Mouse (Mus musculus) embryonic facial prominence, embryonic 14.5 days (tissue): ENCODE results near the gene Cntnap2. TPM values are rescaled to one million over a fixed set of nuclear protein-coding genes. Genes with fewer than 3 reads are reported as not detected.

Experiments used
- ATAC-seq: fragments of 200-750 bp; cut with Nextera tagmentation; 2 replicates; pipeline ENCODE4 v1.8.0; 2017; ENCODE audit warnings: low read depth, moderate number of reproducible peaks, moderate TSS enrichment
- DNase-seq: peaks from one replicate; pipeline ENCODE4 v3.0.0-alpha.2; 2015; ENCODE audit warnings: low spot score
- H3K27ac ChIP-seq: fragments of 300-500 bp; sonication (generic); replicated peaks from 2 replicates; pipeline ENCODE4 v1.5.1; 2014; ENCODE audit warnings: low read depth, mild to moderate bottlenecking, low read length, moderate library complexity
- H3K27me3 ChIP-seq: fragments of 300-500 bp; sonication (generic); replicated peaks from 2 replicates; pipeline ENCODE4 v1.6.1; 2014; ENCODE audit warnings: low read length; ENCODE audit not compliant: control insufficient read depth, insufficient read depth
- H3K36me3 ChIP-seq: fragments of 300-500 bp; sonication (generic); 2 replicates; pipeline ENCODE4 v1.6.1; 2014; ENCODE audit warnings: low read length, mixed read lengths; ENCODE audit not compliant: control insufficient read depth, insufficient read depth
- H3K4me1 ChIP-seq: fragments of 300-500 bp; sonication (generic); 2 replicates; pipeline ENCODE4 v1.6.1; 2014; ENCODE audit warnings: antibody characterized with exemption, low read length; ENCODE audit not compliant: control insufficient read depth, insufficient read depth
- H3K4me2 ChIP-seq: fragments of 300-500 bp; sonication (generic); 2 replicates; pipeline ENCODE4 v1.6.1; 2014; ENCODE audit warnings: low read depth, mild to moderate bottlenecking, low read length, moderate library complexity, mixed read lengths
- H3K4me3 ChIP-seq: fragments of 300-500 bp; sonication (generic); 2 replicates; pipeline ENCODE4 v1.5.1; 2014; ENCODE audit warnings: low read depth, mild to moderate bottlenecking, low read length
- H3K9ac ChIP-seq: fragments of 300-500 bp; sonication (generic); 2 replicates; pipeline ENCODE4 v1.6.1; 2014; ENCODE audit warnings: low read depth, mild to moderate bottlenecking, low read length, moderate library complexity, mixed read lengths
- H3K9me3 ChIP-seq: fragments of 300-500 bp; sonication (generic); 2 replicates; pipeline ENCODE4 v1.6.1; 2016; ENCODE audit warnings: low read length; ENCODE audit not compliant: control insufficient read depth
- WGBS: fragments of 180-500 bp; shearing (Covaris S2); extraction: QIAGEN DNeasy Blood & Tissue Kit; methylation state at CpG from one replicate; pipeline ENCODE4 v1.1.7; 2014; 5-methylcytosine and 5-hydroxymethylcytosine counted together
- polyA plus RNA-seq: library from polyadenylated mRNA; unstranded; fragments of >200 nt; fragmentation: Nextera tagmentation; extraction: Ambion mirVana; gene quantifications from 2 replicates; pipeline ENCODE4 v1.2.1, GENCODE M21; 2014

Gene Cntnap2
- polyA plus RNA-seq, 1 experiment from 2014 or later, result 2.3 TPM

DNA sequence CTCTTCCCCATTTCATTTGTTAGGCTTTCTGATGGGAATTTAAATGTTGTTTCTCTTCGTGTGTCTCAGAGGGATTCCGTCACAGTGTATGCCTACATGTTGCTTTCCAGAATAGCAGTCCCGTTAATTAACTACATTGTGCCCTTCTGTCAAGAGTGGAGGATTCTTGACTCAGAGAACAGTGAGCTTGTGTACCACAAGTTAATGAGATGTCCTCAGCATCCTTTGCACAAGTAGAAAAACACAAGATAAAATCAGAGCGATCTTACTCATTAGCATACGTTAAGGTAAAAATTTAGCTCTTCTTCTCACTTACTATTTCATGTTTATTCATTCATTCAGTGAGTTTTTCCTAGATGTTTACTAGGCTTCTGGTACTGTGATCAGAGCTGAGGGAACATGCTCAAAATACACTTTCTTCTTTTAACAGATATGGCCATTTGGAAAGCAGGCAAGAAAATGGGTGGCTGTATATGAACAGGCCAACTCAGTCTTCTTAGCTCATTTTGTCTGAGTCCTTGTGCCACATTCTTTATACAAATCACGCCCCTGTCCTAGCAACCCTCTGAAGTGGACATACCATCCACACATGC, 1936.9 kb downstream of the Cntnap2 start:
- no peaks in the 10 kb centered on the region for H3K4me1 ChIP-seq
- no peaks in the 10 kb centered on the region for H3K36me3 ChIP-seq
- no peak overlapping the region for H3K4me3 ChIP-seq
- H3K27ac ChIP-seq, result no peak overlapping the region
- H3K4me2 ChIP-seq, result no peak overlapping the region
- ATAC-seq, result no peak
- no peak for DNase-seq
- no peak overlapping the region for H3K9ac ChIP-seq
- WGBS, result 86% methylated on average over 6 of the region's 6 CpGs
- no peaks in the 10 kb centered on the region for H3K27me3 ChIP-seq
- H3K9me3 ChIP-seq, result no peaks in the 10 kb centered on the region

DNA sequence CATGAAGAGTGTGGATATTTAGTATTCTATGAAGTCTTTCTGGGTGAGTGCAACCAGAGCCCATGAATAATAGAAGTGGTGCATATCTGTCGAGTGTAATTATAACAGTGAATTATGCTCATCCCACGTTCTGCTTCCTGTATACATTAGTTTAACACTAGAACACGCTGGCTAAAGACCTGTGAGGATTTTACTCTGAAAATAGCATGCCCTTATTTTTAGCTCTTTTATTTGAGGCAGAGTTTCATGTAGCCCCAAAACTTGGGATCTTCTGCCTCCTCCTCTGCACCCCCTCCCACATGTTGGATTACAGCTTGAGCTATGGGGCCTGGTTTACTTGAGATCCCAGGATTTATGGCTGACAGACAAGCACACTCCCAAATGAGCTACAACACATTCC, 1945.3 kb downstream of the Cntnap2 start:
- H3K4me1 ChIP-seq, result no peaks in the 10 kb centered on the region
- ATAC-seq (no peak), DNase-seq (no peak)
- H3K27ac ChIP-seq, result no peak overlapping the region
- no peaks in the 10 kb centered on the region for H3K27me3 ChIP-seq
- no peak overlapping the region for H3K4me3 ChIP-seq
- no peaks in the 10 kb centered on the region for H3K36me3 ChIP-seq
- H3K4me2 ChIP-seq, result no peak overlapping the region
- WGBS, result 63% methylated on average over 3 of the region's 3 CpGs
- H3K9me3 ChIP-seq, result no peaks in the 10 kb centered on the region
- H3K9ac ChIP-seq, result no peak overlapping the region

DNA sequence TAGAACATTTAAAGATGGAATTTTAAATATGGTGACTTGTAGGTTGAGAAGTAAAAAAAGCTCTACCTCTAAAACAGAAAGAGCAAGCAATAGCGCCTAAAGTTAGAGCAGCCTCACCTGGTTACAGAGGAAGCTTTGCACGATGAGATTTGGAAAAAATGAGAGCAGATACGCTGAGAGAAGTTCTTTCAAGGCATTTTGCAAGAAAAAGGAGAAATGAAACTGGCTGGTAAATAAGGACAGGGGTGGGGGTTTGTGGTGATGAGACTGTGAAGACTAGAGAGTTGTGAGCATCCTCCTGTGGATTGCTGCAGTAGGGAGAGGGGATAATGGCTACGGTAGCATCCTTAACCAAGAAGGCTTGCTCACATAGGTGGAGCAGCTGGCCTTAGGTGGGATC, 1953.8 kb downstream of the Cntnap2 start:
- no peak overlapping the region for H3K9ac ChIP-seq
- H3K36me3 ChIP-seq, result no peaks in the 10 kb centered on the region
- WGBS, result 82% methylated on average over 4 of the region's 4 CpGs
- no peaks in the 10 kb centered on the region for H3K27me3 ChIP-seq
- H3K9me3 ChIP-seq, result no peaks in the 10 kb centered on the region
- no peak overlapping the region for H3K4me3 ChIP-seq
- no peaks in the 10 kb centered on the region for H3K4me1 ChIP-seq
- no peak for ATAC-seq
- DNase-seq, result no peak
- H3K27ac ChIP-seq, result no peak overlapping the region
- H3K4me2 ChIP-seq, result no peak overlapping the region

DNA sequence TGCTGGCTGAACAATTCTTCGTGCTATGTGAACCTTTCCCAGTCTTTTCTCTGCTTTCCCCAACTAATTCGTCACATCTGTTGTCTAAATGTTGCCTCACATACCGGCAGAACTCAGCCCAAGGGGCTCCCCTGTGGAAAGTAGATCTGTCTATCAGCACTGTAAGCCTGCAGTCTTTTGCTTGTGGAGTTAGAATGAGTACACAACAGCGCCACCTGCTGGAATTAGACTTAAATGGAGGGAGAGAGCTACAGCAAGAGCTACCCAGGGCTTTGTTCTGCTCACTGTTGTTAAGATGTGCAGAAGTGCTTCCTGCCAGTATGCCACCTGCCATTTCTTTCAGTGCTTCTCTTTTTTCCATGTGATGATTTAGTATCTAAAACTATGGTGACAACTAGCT, 1954.4 kb downstream of the Cntnap2 start:
- no peak overlapping the region for H3K9ac ChIP-seq
- H3K27me3 ChIP-seq, result no peaks in the 10 kb centered on the region
- no peaks in the 10 kb centered on the region for H3K4me1 ChIP-seq
- peak; percentile 94 for DNase-seq
- H3K4me3 ChIP-seq, result no peak overlapping the region
- peak; percentile 82 for ATAC-seq
- no peaks in the 10 kb centered on the region for H3K9me3 ChIP-seq
- no peaks in the 10 kb centered on the region for H3K36me3 ChIP-seq
- 2% methylated on average over 4 of the region's 4 CpGs for WGBS
- H3K4me2 ChIP-seq, result no peak overlapping the region
- H3K27ac ChIP-seq, result no peak overlapping the region

DNA sequence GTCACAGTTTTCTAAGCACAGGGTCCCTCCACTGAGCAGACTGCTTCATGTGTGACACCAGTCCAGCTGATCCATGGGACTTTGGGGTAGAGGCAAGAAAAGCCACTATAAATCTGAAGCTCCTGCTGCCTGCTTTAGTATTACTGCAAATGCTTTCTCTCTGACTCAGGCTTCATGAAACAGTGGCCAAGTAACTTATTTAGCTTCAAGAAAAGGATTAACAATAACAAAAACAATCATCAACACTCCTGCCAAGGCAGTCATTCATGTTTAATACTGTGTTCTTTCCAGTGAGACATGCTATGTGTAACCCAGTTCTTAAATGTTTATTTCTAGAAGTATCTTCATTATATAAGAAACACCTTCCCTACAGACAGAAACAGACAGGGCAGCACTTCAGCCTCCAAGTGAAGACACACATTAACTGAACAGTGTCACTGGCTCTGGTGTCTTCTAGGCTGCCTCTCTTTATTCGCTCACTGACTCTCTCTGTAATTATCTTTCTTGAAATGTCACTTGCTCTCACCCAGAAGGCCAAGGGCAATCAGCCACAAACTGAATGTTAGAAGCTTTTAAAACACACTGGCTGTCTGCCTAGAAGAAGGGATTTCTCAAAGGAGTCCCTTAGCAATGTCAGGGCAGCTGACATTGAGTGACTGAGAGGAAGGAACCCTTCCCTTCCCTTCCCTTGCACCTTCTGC, 1955.9 kb downstream of the Cntnap2 start:
- DNase-seq (no peak), ATAC-seq (no peak)
- H3K9me3 ChIP-seq, result no peaks in the 10 kb centered on the region
- 71% methylated on average over 1 of the region's 1 CpGs for WGBS
- H3K4me1 ChIP-seq, result no peaks in the 10 kb centered on the region
- no peak overlapping the region for H3K9ac ChIP-seq
- no peak overlapping the region for H3K4me3 ChIP-seq
- H3K4me2 ChIP-seq, result no peak overlapping the region
- no peak overlapping the region for H3K27ac ChIP-seq
- H3K27me3 ChIP-seq, result no peaks in the 10 kb centered on the region
- no peaks in the 10 kb centered on the region for H3K36me3 ChIP-seq

DNA sequence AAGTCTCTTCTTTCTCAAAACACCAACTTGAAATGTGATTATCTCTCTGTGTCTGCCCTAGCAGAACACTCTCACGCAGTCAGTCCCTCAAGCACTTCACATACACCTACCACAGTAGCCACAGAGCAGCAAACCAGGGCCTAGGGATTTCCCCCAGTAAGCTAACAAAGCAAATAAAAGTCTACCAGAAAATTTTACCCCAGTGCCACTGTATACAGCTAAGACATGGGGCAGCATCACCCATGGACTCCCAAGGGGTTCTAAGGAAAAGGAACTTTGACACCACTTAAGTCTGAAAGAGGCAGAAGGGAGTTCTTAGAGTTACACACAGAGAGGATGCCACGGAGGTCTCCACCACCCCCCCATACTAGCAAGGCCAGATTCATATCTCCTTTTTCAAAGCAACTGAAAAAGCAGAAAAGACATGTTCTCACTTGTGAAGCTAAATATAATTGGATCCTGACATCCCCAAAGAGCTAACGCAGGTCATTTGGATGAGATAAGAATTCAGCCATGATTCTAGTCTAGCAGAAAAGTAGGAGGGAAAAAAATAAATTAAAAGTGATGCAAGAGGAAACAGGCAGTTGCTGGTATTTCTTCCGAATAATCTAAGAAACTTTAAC, 1967.0 kb downstream of the Cntnap2 start:
- DNase-seq (no peak), ATAC-seq (no peak)
- no peak overlapping the region for H3K27ac ChIP-seq
- no peaks in the 10 kb centered on the region for H3K4me1 ChIP-seq
- H3K9ac ChIP-seq, result no peak overlapping the region
- 56% methylated on average over 4 of the region's 4 CpGs for WGBS
- no peaks in the 10 kb centered on the region for H3K9me3 ChIP-seq
- H3K36me3 ChIP-seq, result no peaks in the 10 kb centered on the region
- H3K27me3 ChIP-seq, result no peaks in the 10 kb centered on the region
- H3K4me3 ChIP-seq, result no peak overlapping the region
- no peak overlapping the region for H3K4me2 ChIP-seq

DNA sequence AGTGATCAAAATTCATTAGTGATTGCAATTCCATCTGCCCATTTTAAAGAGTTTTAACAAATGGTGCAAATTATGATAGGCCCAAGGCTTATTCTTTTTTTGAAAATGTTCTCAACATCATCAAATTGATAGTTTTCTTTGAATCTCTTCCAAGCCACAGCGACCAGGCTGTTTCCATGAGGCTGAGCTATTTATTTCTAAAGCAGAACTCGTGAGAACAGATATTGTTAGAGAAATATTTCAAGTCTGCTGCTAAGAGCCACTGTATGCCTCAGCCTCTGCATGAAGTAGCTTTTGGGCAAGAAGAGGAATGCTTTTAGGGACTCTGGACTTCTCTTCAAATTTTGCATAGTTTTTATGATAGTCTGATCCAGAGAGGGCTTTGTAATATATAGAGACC, 1972.2 kb downstream of the Cntnap2 start:
- DNase-seq, result peak; percentile 42
- WGBS, result 39% methylated on average over 2 of the region's 2 CpGs
- no peak overlapping the region for H3K4me3 ChIP-seq
- no peak for ATAC-seq
- H3K4me1 ChIP-seq, result no peaks in the 10 kb centered on the region
- no peak overlapping the region for H3K27ac ChIP-seq
- no peak overlapping the region for H3K9ac ChIP-seq
- no peaks in the 10 kb centered on the region for H3K27me3 ChIP-seq
- no peaks in the 10 kb centered on the region for H3K9me3 ChIP-seq
- no peak overlapping the region for H3K4me2 ChIP-seq
- no peaks in the 10 kb centered on the region for H3K36me3 ChIP-seq

DNA sequence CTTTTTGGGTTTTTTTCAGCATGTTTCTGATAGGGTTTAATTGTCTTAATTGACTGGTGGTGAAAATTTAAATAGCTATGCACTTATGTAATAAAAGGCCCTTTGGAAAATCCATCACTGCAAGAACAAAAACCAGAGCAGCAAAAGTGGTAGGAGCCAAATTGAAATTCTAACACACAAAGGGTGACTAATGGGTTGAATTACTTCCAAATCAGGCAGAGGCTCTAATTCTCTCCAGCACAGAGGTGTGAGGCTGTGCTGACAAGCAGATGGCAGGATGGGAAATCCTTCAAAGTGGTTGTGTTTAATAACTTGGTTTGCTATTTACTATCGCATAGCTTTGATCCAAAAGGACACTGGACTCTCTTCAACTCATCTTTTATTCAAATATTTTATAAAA, 1983.4 kb downstream of the Cntnap2 start:
- H3K27ac ChIP-seq, result no peak overlapping the region
- DNase-seq (peak; percentile 27), ATAC-seq (no peak)
- 0 out of 2 replicates have a peak, but pooled peaks cover 5% of the 10 kb centered on the region for H3K27me3 ChIP-seq
- H3K9me3 ChIP-seq, result no peaks in the 10 kb centered on the region
- no peaks in the 10 kb centered on the region for H3K4me1 ChIP-seq
- WGBS, result 62% methylated on average over 1 of the region's 1 CpGs
- no peaks in the 10 kb centered on the region for H3K36me3 ChIP-seq
- H3K4me3 ChIP-seq, result no peak overlapping the region
- no peak overlapping the region for H3K4me2 ChIP-seq
- no peak overlapping the region for H3K9ac ChIP-seq
